Mouse (Mus musculus) CH12.LX (cell line): ENCODE results near the gene Nf1.

ENCODE experiments used
- CTCF ChIP-seq, 2 experiments: IDR thresholded peaks in 1 of 2; conservative IDR thresholded peaks in 1 of 2; 2 replicates each; pipeline ENCODE4 v1.5.1; 2011 to 2012; ENCODE audit warnings: low read depth in 2 of 2, low read length in 2 of 2, improper control_type of control experiment in 1 of 2, inconsistent platforms in 1 of 2, mild to moderate bottlenecking in 1 of 2, moderate library complexity in 1 of 2
- HCFC1 ChIP-seq: IDR thresholded peaks from 2 replicates; pipeline ENCODE4 v1.6.1; 2012; ENCODE audit warnings: low read depth, mild to moderate bottlenecking, inconsistent platforms, low read length, improper control_type of control experiment
- JUN ChIP-seq: IDR thresholded peaks from 2 replicates; pipeline ENCODE4 v1.6.1; 2011; ENCODE audit warnings: low read depth, mild to moderate bottlenecking, low read length, improper control_type of control experiment, moderate library complexity; ENCODE audit not compliant: insufficient read depth
- MAX ChIP-seq: IDR thresholded peaks from 2 replicates; pipeline ENCODE4 v1.6.1; 2011; ENCODE audit warnings: low read length, improper control_type of control experiment
- MEF2A ChIP-seq: IDR thresholded peaks from 2 replicates; pipeline ENCODE4 v1.6.1; 2014; ENCODE audit warnings: low read depth, mild to moderate bottlenecking, inconsistent platforms, low read length, improper control_type of control experiment, borderline replicate concordance
- MXI1 ChIP-seq: IDR thresholded peaks from 2 replicates; pipeline ENCODE4 v1.6.1; 2011; ENCODE audit warnings: mild to moderate bottlenecking, low read depth, low read length, improper control_type of control experiment
- POLR2A ChIP-seq: IDR thresholded peaks from 2 replicates; pipeline ENCODE4 v1.6.1; 2011; ENCODE audit warnings: low read depth, mild to moderate bottlenecking, improper control_type of control experiment, low read length
- POLR2AphosphoS2 ChIP-seq: IDR thresholded peaks from 2 replicates; pipeline ENCODE4 v1.6.1; 2011; ENCODE audit warnings: low read depth, low read length, improper control_type of control experiment
- RAD21 ChIP-seq: IDR thresholded peaks from 2 replicates; pipeline ENCODE4 v1.6.1; 2011; ENCODE audit warnings: low read depth, mild to moderate bottlenecking, low read length, improper control_type of control experiment, moderate library complexity
- TBP ChIP-seq: conservative IDR thresholded peaks from 2 replicates; pipeline ENCODE4 v1.6.1; 2011; ENCODE audit warnings: low read depth, low read length, improper control_type of control experiment
- TCF12 ChIP-seq: IDR thresholded peaks from 2 replicates; pipeline ENCODE4 v1.6.1; 2014; ENCODE audit warnings: low read depth, mild to moderate bottlenecking, inconsistent platforms, low read length, improper control_type of control experiment
- USF2 ChIP-seq: conservative IDR thresholded peaks from 2 replicates; pipeline ENCODE4 v1.6.1; 2011; ENCODE audit warnings: low read depth, low read length, improper control_type of control experiment
- ZC3H11A ChIP-seq: IDR thresholded peaks from 2 replicates; pipeline ENCODE4 v1.6.1; 2012; ENCODE audit warnings: low read depth, mild to moderate bottlenecking, inconsistent platforms, low read length, improper control_type of control experiment

- no peak for TF ChIP-seq CTCF (conservative IDR thresholded peaks at IDR 0.05 in 1 of 2, IDR thresholded peaks at IDR 0.05 in 1 of 2; ENCODE audit: low read depth in 2 of 2, low read length in 2 of 2)
- TF ChIP-seq POLR2AphosphoS2: no peak
- TF ChIP-seq JUN: no peak
- TF ChIP-seq MEF2A: no peak
- TF ChIP-seq TBP: no peak
- no peak for TF ChIP-seq MXI1
- no peak for TF ChIP-seq RAD21
- no peak for TF ChIP-seq TCF12
- TF ChIP-seq MAX: no peak
- TF ChIP-seq HCFC1: no peak
- TF ChIP-seq POLR2A: no peak
- no peak for TF ChIP-seq ZC3H11A
- TF ChIP-seq USF2: no peak
These were observed 251.4 kb downstream of the Nf1 start, which contains the start of gene Rab11fip4 for GRCm38 (mm10) chr11:79590664-79591590.
